Mouse (Mus musculus) cerebellum, postnatal 4 days (tissue): Measurements from ENCODE around the gene Itga2b.
"Not testable (repeated sequence)": the region's sequence is repeated elsewhere in the genome, so short reads cannot be mapped to it uniquely, and the experiment has no call there.

Source experiments
- DNase-seq, 2 experiments: peaks; one replicate each; pipeline ENCODE4 v3.0.0; 2022; ENCODE audit warnings: low spot score in 2 of 2, mixed read lengths in 1 of 2

Gene Itga2b

DNA sequence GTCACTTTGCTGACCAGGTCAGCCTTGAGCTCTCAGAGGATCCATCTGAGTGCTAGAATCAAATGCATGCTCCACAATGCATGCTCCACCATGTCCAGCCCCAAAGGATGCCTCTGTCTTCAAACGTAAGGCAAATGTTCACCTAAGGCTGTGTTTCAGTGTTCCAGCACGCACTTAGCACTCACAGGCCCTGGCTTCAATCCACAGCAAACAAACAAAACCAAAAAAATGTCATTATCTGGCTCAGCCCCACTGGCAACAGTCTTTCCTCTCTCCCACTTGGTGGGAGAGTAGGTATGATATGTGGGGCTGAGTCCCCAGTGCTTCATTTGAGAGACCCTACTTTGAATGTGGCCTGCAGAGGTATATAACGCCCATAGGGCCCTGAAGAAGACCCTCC, 58.9 kb downstream of the Itga2b start:
- DNase-seq: no peak

DNA sequence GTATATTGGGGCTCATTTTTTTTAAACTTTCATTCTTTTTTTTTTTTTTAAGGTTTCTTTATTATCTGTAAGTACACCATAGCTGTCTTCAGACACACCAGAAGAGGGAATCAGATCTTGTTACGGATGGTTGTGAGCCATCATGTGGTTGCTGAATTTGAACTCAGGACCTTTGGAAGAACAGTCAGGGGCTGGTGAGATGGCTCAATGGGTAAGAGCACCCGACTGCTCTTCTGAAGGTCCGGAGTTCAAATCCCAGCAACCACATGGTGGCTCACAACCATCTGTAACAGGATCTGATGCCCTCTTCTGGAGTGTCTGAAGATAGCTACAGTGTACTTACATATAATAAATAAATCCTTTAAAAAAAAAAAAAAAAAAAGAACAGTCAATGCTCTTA, 59.6 kb downstream of the Itga2b start:
- DNase-seq: not testable (repeated sequence)

- no peak for DNase-seq
Observed at GRCm38 (mm10) chr11:102409795-102410330, 60.1 kb downstream of the Itga2b start.

- DNase-seq: no peak
Observed at GRCm38 (mm10) chr11:102408888-102409794, 60.8 kb downstream of the Itga2b start.

DNA sequence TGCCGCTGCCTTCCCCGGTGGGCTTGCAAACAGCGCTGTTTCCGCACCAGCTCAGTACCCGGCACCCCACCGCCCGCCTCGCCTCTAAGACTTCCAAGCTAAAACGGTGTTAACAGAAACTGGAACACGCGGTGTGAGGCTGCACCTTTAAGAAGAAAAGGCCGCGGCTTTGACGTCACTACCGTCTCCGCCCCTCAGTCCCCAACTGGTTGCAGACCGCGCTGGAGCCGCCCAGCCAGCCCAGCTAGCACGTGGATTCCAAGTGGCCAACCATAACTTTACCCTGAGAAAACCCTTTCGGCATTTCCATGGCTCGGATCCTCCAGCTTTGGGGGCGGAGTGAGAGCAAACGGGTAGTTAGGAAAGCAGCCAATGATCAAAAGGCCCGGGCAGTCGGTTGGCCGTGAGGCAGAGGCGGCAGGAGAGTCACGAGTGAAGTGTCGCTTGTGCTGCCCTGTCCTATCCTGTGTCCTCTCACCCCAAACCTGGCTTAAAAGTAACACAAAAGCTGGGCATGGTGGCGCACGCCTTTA, 61.5 kb downstream of the Itga2b start:
- DNase-seq: peak; percentile 79 to 92

DNA sequence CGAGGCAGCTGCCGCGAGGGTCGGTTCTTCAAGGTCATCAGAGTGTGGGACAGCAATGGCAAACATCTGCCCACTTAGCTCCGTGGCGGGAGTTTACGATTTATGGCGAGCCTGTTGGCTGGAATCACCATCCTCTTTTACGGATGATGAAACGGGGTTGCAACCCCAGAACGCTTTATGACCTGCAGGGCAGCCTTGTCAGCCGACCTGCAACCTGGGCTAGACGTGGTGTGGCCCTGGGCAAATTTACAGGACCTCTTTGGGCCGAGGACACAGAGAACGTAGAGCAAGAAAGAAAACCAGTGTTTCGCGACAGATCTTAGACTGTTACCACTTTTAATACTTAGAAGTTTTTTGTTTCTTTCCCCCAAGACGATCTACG, 62.1 kb downstream of the Itga2b start, which contains the start of gene Slc25a39:
Gene Slc25a39, minus strand, starts transcription at position 113 of the 382 bp plus-strand sequence.
- no peak for DNase-seq

DNA sequence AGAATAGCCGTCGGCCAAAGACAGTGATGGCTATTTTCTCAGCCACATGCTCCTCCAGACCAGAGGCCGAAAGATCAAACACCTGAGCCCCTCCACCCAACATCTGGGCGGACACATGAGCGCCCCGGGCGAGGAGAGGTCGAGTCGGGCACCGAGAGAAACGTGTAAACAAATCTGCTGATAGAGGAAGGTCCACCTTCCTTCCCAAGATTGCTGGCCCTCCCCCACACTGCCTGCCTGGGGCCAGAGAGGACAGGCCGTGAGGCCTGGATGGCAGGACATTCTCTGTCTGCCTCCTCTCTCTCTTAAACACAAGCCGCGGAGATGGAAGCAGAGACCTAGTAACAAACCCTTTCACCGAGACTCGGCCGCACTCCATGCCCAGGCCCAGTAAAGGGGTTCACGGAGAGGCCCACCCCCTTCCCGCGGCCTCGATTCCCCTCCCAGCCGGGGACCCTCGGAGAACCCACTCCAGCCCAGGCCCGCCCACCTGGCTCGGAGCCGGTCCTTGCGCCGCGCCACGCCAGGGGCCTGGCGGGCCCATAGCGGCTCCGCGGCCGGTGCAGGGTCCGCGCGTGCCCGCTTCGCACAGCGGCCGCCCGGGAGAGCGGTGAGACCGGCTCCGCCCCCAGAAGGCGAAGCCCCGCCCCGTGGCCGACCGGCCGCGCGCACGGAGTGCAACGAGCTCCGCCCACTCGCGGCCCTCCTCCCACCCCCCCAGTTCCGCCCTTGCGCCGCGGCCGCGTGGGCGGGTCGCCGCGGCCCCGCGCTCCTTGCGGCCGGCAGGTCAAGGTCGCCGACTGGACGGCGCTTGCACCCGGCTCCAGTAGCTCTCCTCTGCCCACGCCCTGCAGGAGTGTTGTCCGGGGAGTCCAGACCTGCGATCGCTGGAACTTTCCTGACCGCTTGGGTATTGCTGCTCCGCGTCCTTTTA, 62.8 kb downstream of the Itga2b start:
- peak; percentile 81 to 94 for DNase-seq

DNA sequence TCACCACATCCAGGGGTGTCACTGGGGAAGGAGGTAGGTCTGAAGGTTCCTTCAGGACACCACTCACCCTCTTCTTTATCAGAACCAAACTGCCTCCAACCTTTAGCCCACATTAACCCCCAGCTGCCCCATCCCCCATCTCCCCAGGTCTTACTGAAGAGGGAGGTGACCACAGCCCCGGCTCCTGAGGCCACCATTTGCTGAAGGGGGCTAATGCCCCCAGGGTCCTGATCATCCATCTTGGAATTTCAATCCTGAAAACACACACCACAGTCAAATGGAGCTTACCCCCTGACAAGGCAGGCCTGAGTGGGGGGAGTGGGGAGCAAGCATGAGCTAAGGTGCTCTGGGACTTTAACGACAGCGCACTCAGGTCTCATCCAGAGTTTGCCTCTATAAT, 63.5 kb downstream of the Itga2b start:
- no peak for DNase-seq

DNA sequence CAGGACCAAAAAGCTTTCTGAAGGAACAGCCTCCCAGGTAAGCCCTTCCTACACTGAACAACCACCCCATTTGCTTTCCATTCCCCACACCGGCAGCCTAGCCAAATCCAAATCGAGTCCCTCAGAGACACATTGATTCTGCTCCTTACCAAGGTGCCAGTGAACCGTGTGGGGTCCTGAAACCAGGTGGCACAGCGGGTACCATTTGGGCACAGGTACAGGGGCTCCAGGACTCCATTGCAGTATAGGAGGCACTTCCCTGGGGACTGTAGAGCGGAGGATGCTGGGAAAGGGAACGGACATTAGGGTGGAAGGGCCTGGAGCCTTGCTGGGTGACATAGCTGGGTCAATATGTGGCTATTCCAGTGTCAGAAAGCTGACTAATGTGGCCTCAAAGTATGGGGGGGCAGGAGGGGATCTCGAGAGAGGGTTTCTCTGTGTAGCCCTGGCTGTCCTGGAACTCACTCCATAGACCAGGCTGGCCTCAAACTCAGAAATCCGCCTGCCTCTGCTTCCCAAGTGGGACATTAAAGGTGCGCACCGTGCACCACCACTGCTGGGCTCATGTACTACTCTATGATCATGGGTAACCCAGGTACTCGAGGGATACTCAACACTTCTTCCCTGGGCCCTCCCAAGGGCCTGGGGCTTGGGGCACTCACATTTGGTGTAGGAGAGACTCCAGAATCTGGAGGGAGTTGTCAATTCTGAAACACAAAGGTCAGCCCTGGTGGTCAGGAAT, 64.2 kb downstream of the Itga2b start:
- no peak for DNase-seq

- no peak for DNase-seq
Observed at GRCm38 (mm10) chr11:102404161-102405010, 65.5 kb downstream of the Itga2b start.

DNA sequence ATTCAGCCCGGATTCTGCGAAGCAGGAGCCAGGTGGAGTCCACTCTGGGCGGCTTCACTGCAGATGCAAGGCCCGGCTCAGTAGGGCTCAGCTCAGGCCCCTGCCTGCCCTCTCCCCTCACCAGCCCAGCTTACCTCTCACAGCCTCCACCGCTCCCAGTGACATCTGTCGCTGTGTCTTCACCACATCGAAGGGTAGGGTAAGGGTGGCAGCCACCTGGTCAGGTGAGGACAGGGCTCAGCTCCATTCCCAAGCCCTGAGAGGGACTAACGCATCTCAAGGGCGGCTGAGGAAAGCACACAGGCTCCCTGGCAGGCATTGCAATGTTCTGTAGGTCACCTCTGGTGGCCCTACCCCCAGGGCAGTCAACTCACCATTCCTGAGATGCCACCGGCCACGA, 66.3 kb downstream of the Itga2b start:
- DNase-seq: no peak
